Mouse (Mus musculus) neural tube, embryonic 10.5 days (tissue): ENCODE measurements around the gene Etv4.

Source experiments
- DNase-seq: peaks from one replicate; pipeline ENCODE4 v3.0.0-alpha.2; 2017; ENCODE audit warnings: low spot score; ENCODE audit errors: extremely low spot score

Etv4 gene

DNA sequence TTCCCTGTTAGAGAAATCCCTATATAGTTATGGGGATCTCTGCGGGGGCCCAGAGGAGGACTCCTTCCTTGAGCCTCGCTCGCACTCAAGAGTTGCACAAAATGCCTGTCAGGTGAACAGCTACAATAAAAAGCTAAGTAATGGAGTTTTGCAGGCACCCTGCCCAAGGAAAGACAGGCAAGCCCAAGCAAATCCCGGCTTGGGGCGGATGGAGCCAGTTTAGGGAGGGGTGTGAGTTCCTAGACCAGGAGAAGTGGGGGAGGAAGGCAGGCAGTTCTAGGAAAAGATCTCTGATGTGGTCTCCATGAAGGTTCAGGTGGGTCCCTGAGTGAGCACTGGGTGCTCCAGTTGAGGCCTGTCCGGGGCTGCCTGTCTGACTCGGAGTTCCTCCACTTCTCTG, 1.5 kb upstream of the Etv4 start:
- no peak for DNase-seq

DNA sequence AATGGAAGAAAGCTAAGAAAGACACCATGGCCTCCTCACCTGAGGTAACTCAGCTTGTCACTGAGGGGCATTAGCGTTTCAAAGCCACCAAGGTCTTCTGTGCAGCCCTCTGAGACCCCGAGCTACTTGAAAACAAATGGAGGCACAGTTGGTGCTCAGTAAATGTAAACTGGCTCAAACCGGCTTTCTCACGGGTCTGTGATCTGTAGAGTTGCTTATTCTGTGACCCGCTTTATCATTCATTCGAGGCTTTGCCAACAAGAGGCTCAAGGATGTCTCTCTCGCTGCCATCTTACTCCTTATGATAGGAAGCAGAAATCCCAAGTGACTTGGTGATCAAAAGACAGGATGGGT, 658 bp upstream of the Etv4 start:
- DNase-seq: no peak

GRCm38 (mm10) chr11:101784488-101785142, 556 bp downstream of the Etv4 start:
- DNase-seq: peak; percentile 71

DNA sequence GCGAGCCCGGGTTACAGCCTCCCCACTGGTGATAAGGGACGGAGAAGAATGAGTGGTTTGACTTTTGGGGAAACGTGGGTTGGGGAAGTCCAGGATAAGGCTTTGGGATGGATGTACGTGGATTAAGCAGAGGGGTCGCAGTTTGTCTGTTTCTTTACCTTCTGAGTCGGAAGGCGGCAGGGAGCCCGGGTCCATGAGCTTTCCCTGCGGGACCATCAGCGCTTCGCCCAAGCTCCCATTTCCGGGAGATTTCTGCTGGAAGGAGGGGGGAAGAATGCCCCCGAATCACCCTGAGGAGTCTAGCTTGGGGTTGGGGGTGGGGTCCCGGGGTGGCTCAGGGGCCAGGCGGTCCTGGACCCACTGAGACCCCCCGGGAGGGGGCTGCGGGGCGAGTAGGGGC, 1.1 kb downstream of the Etv4 start:
- DNase-seq: peak; percentile 46

GRCm38 (mm10) chr11:101783584-101783983, 1.6 kb downstream of the Etv4 start:
- no peak for DNase-seq

- DNase-seq: no peak
Measured at GRCm38 (mm10) chr11:101783135-101783534, 2.0 kb downstream of the Etv4 start.

DNA sequence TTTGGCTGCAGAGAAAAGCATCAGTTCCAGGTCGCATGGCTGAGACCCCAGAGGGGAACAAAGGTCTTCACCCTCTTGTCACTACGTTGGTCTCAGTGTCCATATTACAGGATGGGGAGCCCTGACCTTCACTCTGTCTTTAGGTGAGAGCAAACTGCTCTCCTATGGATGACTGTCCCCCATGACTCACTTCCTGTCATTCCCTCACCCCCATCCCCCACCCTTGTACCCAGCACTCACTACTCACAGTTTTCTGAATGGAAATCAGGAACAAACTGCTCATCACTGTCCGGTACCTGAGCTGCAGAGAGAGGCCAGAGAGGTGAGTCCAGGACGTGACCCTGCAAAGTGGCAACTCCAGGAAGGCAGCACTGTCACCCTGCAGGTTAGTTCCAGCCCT, 8.3 kb downstream of the Etv4 start:
- DNase-seq: no peak

DNA sequence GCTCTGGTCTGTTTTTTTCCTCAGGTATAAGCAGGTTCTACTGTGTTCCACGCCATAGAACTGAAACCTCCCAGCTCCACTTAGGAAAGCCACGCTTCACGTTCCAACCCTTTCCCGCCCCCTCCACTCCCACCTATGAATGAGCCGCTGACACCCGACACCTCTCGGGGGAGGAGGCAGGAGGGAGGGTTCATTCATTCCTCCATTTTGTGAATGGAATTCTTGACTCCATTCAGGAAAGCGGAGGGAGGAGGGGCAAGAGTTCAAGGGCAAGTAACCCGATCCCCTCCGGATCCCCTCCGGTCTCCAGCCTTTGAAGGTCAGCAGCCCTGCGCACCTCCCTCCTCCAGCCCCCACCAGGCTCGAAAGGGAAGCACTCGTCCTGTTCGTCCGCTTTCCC, 12.7 kb downstream of the Etv4 start:
- peak; percentile 87 for DNase-seq

DNA sequence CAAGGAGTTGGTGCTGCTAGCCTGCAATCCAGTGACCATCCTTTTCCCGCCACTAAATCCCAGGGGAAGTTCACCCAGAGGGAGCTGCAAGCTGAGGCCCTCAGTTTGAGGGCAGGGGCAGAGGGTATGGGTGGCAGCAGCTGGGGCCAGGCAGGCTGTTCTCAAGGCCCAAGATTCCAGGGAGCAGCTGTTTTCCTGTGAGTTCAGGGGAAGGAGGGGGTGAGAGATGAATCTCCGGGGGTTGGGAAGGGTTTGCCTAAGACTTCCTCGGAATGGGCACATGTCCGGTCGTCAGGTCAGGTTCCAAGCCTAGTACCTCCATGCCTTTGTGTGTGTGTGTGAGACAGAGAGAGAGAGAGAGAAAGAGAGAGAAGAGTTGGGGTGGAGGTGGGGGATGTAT, 13.1 kb downstream of the Etv4 start:
- DNase-seq: no peak

GRCm38 (mm10) chr11:101770266-101770665, 14.9 kb downstream of the Etv4 start:
- DNase-seq: no peak

DNA sequence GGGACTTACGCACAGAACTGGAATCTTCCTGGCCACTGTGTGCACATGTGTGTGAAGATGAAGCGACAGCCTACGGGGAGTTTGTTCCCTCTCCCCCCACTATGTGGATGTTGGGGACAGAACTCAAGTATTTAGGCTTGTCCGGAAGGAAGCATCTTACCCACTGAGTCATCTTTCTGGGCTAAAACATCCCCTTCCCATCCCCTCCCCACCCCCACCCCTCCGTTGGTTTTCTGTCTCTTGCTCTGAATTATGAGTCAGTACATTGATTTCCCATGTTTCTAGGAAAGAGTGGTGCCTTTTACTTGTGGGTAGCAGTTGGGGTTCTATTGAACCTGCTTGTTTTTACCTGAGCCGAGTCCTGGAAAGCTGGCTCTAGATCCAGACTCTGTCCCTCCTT, 16.4 kb downstream of the Etv4 start:
- DNase-seq: no peak

GRCm38 (mm10) chr11:101767326-101767725, 17.8 kb downstream of the Etv4 start:
- DNase-seq: no peak

DNA sequence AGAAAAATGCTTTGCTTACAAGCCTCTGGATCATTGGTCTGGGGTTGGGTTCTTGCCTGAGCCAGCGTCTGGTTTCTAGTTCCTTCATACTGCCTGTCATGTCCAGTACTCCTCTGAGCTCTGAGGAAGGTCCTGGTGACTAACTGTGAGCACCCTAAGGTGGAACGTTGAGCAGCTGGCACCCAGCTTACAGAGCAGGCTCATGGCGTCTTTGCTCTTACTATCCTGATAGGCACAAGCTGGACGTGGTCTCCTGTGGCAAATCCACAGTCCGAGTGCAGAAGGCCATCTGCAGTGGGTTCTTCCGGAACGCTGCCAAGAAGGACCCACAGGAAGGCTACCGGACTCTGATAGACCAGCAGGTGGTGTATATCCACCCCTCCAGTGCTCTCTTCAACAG, 20.6 kb downstream of the Etv4 start:
- no peak for DNase-seq

DNA sequence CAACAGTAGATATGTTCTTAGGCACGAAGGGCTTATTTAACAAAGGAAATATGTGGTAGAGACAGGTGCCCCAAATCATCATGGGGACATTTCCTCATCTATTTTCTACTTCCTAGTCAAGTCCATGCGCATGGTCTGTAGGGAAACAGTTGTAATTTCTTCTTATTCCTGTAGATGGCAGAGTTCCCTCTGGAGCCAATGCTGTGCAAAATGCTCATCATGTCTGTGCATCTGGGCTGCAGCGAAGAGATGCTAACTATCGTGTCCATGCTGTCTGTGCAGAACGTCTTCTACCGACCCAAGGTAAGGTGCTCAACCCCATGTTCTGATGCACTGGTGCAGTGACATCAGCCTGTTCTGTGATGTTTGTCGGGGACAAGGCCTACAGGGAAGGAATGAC, 21.4 kb downstream of the Etv4 start:
- no peak for DNase-seq

- no peak for DNase-seq
Measured at GRCm38 (mm10) chr11:101759530-101759929, 25.6 kb downstream of the Etv4 start.

DNA sequence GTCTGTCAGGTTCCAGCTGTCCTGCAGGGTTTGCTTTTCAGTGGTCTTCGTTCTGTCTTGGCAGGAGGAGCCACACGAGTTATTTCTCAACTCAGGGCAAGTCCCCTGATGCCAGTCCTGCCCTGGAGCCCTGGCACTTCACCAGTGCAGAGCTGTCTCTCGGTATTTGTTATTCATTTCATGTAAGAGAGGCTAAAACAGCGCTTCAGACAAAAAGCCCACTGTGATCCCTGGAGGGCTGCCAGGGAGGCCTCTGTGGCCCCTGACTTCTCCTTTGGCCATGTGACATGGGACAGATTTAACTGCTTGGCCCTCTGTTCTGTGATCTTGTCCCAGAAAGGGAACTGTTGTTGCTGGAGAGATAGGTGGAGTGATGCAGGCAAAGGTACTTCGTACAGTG, 26.7 kb downstream of the Etv4 start:
- no peak for DNase-seq

- DNase-seq: no peak
Measured at GRCm38 (mm10) chr11:101757366-101757765, 27.8 kb downstream of the Etv4 start.

GRCm38 (mm10) chr11:101756616-101757015, 28.6 kb downstream of the Etv4 start:
- no peak for DNase-seq

DNA sequence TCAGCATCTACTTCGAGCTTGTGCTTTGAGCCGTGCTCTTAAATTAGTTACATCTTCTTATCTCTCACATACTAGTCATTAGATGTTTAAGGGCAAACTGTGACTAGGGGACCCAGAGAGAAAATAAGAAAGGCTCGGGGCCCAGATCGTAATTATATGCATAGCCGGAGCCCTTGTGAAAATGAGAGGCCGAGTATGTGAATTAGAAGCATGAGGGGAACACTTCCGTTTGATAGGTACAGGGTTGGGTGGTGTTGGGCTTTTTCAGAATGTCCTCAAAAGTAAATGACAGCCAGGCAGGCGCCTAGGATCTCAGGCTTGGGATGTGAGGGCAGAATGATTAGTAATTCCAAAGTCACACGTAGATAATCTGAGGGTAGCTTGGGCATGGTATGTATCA, 51.6 kb downstream of the Etv4 start:
- no peak for DNase-seq

DNA sequence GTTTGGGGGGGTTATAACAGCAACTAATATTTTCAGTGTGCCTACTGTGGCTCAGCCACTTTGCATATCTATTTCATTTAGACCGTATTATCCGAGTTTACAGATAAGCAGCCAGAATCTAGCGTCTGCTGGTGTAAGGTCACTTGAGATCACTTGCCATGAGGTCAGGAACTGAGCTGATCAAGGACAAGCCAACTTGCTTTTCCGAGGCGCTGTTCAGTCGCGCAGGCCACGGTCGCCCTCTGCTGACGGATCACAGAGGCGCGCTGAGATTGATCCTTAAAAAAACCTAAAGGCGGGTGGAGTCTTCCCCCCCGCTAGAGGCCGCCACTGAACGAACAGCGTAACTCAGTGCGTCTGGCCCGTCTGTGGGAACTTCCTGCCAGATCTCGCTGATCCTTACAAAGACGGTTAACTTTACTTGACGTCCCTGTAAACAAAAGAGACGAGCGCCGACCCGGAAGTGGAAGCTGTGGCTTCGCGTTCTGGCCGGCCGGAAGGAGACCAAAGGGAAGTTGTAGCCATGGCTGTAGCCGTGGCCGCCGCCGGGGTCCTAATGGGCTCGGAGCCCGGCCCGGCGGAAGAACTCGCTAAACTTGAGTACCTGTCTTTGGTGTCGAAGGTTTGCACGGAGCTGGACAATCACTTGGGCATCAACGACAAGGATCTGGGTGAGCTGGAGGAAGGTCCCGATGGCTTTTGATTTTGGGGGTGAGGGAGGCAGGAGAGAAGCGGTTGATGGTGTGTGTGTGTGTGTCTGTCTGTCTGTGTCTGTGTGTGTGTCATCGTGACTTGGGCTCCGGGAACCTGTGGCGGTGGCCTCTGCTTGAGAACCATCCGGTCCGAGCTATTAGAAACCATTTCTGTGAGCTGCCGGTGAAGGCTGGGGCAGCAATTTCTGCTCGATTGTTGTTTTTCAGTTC, 52.4 kb downstream of the Etv4 start, which contains the start of gene Dhx8:
Gene Dhx8, plus strand, starts transcription at position 402 of the 923 bp plus-strand sequence.
- peak; percentile 98 for DNase-seq

GRCm38 (mm10) chr11:101729308-101729707, 55.9 kb downstream of the Etv4 start:
- no peak for DNase-seq

DNA sequence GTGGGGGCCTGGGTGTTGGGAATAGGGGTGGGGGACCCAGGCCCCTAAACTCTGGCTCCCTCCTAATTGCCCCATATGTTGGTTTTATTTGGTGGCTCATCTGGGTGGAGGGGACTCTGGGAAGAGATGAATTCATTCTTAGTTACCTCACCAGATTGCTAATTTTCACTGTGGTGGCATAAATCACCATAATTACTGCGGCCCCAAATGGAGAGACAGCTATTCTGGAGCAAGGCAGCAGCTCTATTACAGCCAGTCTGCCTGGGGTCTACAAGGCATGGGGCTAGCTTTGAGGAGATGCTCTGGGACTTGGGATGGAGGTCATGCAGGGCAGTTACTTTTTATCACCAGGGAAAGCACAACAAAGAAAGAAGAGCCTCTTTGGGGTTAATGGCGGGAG, 58.4 kb downstream of the Etv4 start:
- no peak for DNase-seq

GRCm38 (mm10) chr11:101725043-101725442, 60.1 kb downstream of the Etv4 start:
- no peak for DNase-seq
